Mouse (Mus musculus) bone marrow macrophage, adult 2 months (primary cell): ENCODE results near the gene Mus81. TPM values are rescaled to one million over a fixed set of nuclear protein-coding genes. Genes with fewer than 3 reads are reported as not detected.

Experiments used
- H3K27ac ChIP-seq: 2 replicates; pipeline ENCODE4 v1.5.1; 2012; ENCODE audit warnings: low read depth, low read length; ENCODE audit not compliant: insufficient read depth
- H3K4me1 ChIP-seq: 2 replicates; pipeline ENCODE4 v1.6.1; 2012; ENCODE audit warnings: low read length; ENCODE audit not compliant: control insufficient read depth, insufficient read depth
- H3K4me3 ChIP-seq: 2 replicates; pipeline ENCODE4 v1.5.1; 2012; ENCODE audit warnings: mild to moderate bottlenecking, low read length, moderate library complexity; ENCODE audit not compliant: insufficient read depth
- CTCF ChIP-seq: IDR thresholded peaks from 2 replicates; pipeline ENCODE4 v1.5.1; 2012; ENCODE audit warnings: low read depth, mild to moderate bottlenecking, low read length, moderate library complexity
- POLR2A ChIP-seq: IDR thresholded peaks from 2 replicates; pipeline ENCODE4 v1.6.1; 2012; ENCODE audit warnings: mild to moderate bottlenecking, low read depth, low read length, borderline replicate concordance
- polyA plus RNA-seq: library from polyadenylated mRNA; stranded (reverse); fragments of >200 nt; gene quantifications from 2 replicates; pipeline ENCODE4 v1.2.4, GENCODE M21; 2012; ENCODE audit not compliant: missing spikeins, insufficient read depth, insufficient read length

The Mus81 gene
- polyA plus RNA-seq, 1 experiment, result 16.7 TPM

GRCm38 (mm10) chr19:5459019-5459418 is 29.2 kb downstream of the Mus81 start:
- TF ChIP-seq CTCF, result no peak
- TF ChIP-seq POLR2A, result no peak
- Histone ChIP-seq H3K27ac (no peak overlapping the region), H3K4me3 (no peak overlapping the region), H3K4me1 (peaks cover 14% of the 10 kb centered on the region)

- Histone ChIP-seq H3K4me3 (peak within 1 kb of the TSS; percentile 95), H3K27ac (peak within 1 kb of the TSS; percentile 53), H3K4me1 (peaks cover 14% of the 10 kb centered on the region)
- no peak for TF ChIP-seq POLR2A
- 0 out of 2 replicates have a peak, but pooled peaks have one; percentile 19 for TF ChIP-seq CTCF
Measured at GRCm38 (mm10) chr19:5457746-5458442, 30.3 kb downstream of the Mus81 start, which contains the start of gene Ccdc85b. Gene Ccdc85b (minus strand): TSS chr19:5457894.

DNA sequence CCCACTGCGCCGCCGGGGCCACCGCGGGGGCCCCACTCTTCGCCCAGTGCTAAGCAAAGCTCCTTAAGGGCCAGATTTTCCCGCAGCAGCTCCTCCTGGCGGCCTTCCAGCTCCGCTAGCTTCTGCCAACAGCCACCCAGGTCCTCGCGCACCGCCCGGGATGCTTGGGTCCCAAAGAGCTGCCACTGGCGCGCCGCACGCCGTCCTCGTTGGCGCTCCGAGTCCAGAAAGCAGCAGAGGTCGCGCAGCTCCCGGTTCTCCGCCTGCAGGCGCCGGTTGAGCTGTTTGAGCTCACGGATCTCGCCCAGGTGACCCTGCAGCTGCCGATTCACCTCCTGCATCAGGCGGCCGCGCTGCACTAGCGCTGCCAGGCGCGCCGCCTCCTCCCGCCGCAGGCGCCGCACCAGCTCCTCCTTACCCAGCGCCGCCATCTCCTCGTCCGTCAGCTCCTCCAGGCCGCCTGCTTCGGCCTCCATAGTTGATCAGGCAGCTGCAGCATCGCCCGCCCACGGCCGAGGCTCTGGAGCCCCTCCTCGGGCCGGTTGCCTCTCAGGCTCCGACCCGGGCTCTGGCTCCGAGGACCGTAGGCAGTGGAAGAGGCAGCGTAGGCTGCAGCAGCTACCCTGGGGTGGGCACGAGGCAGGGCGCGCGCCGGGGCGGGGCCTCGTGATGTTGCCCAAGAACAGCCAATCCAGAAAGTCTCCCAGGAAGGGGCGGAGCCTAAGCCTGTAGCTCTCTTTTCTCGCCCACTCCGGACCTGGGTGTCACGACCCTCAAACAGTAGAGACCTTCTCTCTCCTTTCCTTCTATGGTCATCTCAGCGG is 31.1 kb downstream of the Mus81 start:
- peak; percentile 57; the same call in 1 of the 2 replicates for TF ChIP-seq POLR2A
- no peak for TF ChIP-seq CTCF
- Histone ChIP-seq H3K4me1 (peaks cover 14% of the 10 kb centered on the region), H3K27ac (peak overlapping the region; percentile 53), H3K4me3 (peak overlapping the region; percentile 95)

GRCm38 (mm10) chr19:5456241-5456921 is 31.8 kb downstream of the Mus81 start:
- Histone ChIP-seq H3K4me1 (peaks cover 10% of the 10 kb centered on the region), H3K4me3 (peak overlapping the region; percentile 95), H3K27ac (no peak overlapping the region)
- TF ChIP-seq POLR2A (no peak), CTCF (no peak)

GRCm38 (mm10) chr19:5455568-5455967 is 32.6 kb downstream of the Mus81 start:
- H3K4me1 ChIP-seq, result peaks cover 8% of the 10 kb centered on the region
- H3K4me3 ChIP-seq, result no peak overlapping the region
- H3K27ac ChIP-seq, result no peak overlapping the region
- no peak for TF ChIP-seq POLR2A
- no peak for TF ChIP-seq CTCF

DNA sequence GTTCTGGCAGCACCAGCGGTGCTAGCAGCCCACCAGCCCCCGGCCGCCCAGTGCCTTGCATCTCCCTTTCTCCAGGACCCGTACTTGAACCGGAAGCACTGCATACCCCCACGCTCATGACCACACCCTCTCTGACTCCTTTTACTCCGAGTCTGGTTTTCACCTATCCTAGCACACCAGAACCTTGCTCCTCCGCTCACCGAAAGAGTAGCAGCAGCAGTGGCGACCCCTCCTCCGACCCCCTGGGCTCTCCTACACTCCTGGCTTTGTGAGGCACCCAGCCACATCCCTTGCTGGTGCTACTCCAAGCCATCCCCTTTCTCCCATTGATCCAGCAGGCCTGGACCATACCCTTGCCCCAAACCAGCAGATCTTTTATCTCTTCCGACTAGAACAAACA is 33.2 kb downstream of the Mus81 start:
- no peak overlapping the region for H3K4me3 ChIP-seq
- TF ChIP-seq CTCF (no peak), POLR2A (no peak)
- no peak overlapping the region for H3K27ac ChIP-seq
- H3K4me1 ChIP-seq, result peaks cover 8% of the 10 kb centered on the region

DNA sequence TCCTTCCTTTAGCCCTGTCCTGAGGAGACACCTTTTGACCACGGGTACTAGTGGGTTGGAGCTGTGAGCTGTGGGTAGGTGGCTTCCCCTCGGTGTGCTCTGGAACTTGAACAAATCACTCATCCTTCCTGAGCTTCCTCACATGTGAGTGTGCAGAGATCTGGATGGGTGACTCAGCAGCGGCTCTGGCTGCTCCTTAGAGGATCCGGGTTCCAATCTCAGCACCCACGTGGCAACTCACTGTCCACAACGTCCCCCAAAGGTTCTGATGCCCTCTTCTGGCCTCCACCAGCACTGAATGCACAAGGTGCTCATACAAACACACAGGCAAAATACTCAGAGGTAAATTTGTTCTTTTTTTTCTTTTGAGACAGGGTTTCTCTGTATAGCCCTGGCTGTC is 36.4 kb downstream of the Mus81 start:
- TF ChIP-seq CTCF (no peak), POLR2A (no peak)

DNA sequence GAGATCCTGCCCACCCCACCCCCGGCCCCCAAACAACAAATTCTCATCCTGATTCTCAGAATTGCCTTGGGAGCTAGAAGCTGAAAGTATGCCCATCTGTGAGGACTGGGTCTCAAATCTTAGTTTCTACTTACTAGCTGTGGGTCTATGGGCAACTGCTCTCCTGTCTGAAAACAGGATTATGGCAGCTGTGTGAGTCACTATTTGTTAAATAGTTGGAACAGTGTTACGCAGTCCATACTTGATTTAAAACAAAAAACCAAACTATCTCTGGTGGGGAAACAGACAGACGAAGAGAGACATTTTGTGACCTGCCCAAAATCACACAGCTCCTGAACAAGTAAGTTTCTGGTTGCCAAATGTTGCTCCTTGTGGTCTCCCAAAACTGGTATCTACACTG is 38.5 kb downstream of the Mus81 start:
- H3K4me1 ChIP-seq, result peaks cover 5% of the 10 kb centered on the region
- no peak for TF ChIP-seq POLR2A
- no peak for TF ChIP-seq CTCF
- H3K4me3 ChIP-seq, result no peak overlapping the region
- H3K27ac ChIP-seq, result no peak overlapping the region

More for the DNA sequence above, 36.4 kb downstream of the Mus81 start:
- H3K27ac ChIP-seq, result no peak overlapping the region
- peaks cover 9% of the 10 kb centered on the region for H3K4me1 ChIP-seq
- H3K4me3 ChIP-seq, result no peak overlapping the region

- H3K4me3 ChIP-seq, result peak overlapping the region; percentile 73
- peaks cover 5% of the 10 kb centered on the region for H3K4me1 ChIP-seq
- no peak for TF ChIP-seq CTCF
- TF ChIP-seq POLR2A, result no peak
Measured at GRCm38 (mm10) chr19:5448354-5449150, 39.6 kb downstream of the Mus81 start.

More at GRCm38 (mm10) chr19:5448354-5449150, 39.6 kb downstream of the Mus81 start:
- H3K27ac ChIP-seq, result no peak overlapping the region
